Mouse (Mus musculus) stomach, embryonic 14.5 days (tissue): Measurements from ENCODE around the gene Fndc3a. TPM values are rescaled to one million over a fixed set of nuclear protein-coding genes. Genes with fewer than 3 reads are reported as not detected.

ENCODE experiments used
- ATAC-seq: fragments of 200-750 bp; cut with Nextera tagmentation; 2 replicates; pipeline ENCODE4 v1.8.0; 2017; ENCODE audit warnings: low read depth, moderate TSS enrichment; ENCODE audit not compliant: insufficient number of reproducible peaks, insufficient read depth, low FRiP score
- H3K27ac ChIP-seq: fragments of 300-500 bp; sonication (generic); 2 replicates; pipeline ENCODE4 v1.5.1; 2014; ENCODE audit warnings: mild to moderate bottlenecking, low read length, moderate library complexity, mixed read lengths
- H3K27me3 ChIP-seq: fragments of 300-500 bp; sonication (generic); 2 replicates; pipeline ENCODE4 v1.6.1; 2014; ENCODE audit warnings: low read length, control low read depth, mixed read lengths; ENCODE audit not compliant: control insufficient read depth, insufficient read depth
- H3K36me3 ChIP-seq: fragments of 300-500 bp; sonication (generic); 2 replicates; pipeline ENCODE4 v1.6.1; 2014; ENCODE audit warnings: mild to moderate bottlenecking, control low read depth, low read length, moderate library complexity, mixed read lengths; ENCODE audit not compliant: control insufficient read depth, insufficient read depth
- H3K4me1 ChIP-seq: fragments of 300-500 bp; sonication (generic); 2 replicates; pipeline ENCODE4 v1.6.1; 2014; ENCODE audit warnings: low read length, control low read depth, mixed read lengths; ENCODE audit not compliant: control insufficient read depth, insufficient read depth
- H3K4me2 ChIP-seq: fragments of 300-500 bp; sonication (generic); replicated peaks from 2 replicates; pipeline ENCODE4 v1.6.1; 2014; ENCODE audit warnings: low read depth, low read length, control low read depth
- H3K4me3 ChIP-seq: fragments of 300-500 bp; sonication (generic); 2 replicates; pipeline ENCODE4 v1.5.1; 2014; ENCODE audit warnings: low read depth, low read length, control low read depth
- H3K9ac ChIP-seq: fragments of 300-500 bp; sonication (generic); replicated peaks from 2 replicates; pipeline ENCODE4 v1.6.1; 2014; ENCODE audit warnings: low read depth, mild to moderate bottlenecking, control low read depth, low read length, moderate library complexity, mixed read lengths
- H3K9me3 ChIP-seq: fragments of 300-500 bp; sonication (generic); 2 replicates; pipeline ENCODE4 v1.6.1; 2016; ENCODE audit warnings: low read depth, low read length, control low read depth; ENCODE audit not compliant: control insufficient read depth
- WGBS: fragments of 180-500 bp; shearing (Covaris S2); extraction: QIAGEN DNeasy Blood & Tissue Kit; methylation state at CpG from one replicate; pipeline ENCODE4 v1.1.7; 2014; 5-methylcytosine and 5-hydroxymethylcytosine counted together
- polyA plus RNA-seq: library from polyadenylated mRNA; unstranded; fragments of >200 nt; fragmentation: Nextera tagmentation; extraction: Ambion mirVana; gene quantifications from 2 replicates; pipeline ENCODE4 v1.2.1, GENCODE M21; 2014

The Fndc3a gene
- polyA plus RNA-seq, 1 experiment from 2014 or later: 43.8 TPM

DNA sequence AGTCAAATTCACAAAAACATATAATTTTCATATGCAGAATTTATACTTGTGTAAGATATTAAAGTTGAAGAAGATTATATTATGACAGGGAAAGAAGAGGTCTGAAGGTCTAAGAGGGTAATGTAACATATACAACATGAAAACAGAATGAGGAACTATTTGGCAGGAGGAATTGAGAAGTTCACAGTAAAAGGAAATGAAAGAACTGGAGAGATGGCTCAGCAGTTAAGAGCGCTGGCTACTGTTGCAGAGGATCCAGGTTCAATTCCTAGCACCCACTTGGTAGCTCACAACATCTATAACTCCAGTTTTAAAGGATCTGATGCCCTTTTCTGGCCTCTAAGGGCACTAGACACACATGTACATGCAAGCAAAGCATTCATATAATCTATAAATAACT lies 65.2 kb downstream of the Fndc3a start:
- Histone ChIP-seq H3K4me1 (no peaks in the 10 kb centered on the region), H3K27me3 (no peaks in the 10 kb centered on the region)
- WGBS: 96% methylated on average over 1 of the region's 1 CpGs

DNA sequence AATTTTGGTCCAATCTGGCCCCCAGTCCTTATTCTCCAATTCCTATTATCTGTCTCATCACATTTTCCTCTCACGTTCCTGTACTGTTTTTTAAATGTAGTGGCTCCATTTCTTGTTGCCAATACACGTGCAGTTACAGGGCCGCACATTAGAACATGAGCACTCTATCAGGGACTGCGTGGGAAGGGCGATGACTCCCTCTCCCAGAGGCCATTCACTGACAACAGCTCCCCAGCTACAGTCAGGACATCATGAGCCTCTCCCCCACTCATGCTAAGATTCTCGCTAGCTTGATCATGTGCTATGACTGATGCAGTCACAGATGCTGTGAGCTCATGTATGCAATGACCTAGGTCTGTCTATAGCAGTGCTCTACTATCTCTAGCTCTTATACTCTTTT lies 71.3 kb downstream of the Fndc3a start:
- 92% methylated on average over 6 of the region's 6 CpGs for WGBS
- Histone ChIP-seq H3K4me2 (no peak overlapping the region), H3K9ac (no peak overlapping the region), H3K27me3 (no peaks in the 10 kb centered on the region), H3K4me1 (no peaks in the 10 kb centered on the region), H3K9me3 (no peaks in the 10 kb centered on the region), H3K27ac (no peak overlapping the region), H3K36me3 (no peaks in the 10 kb centered on the region), H3K4me3 (no peak overlapping the region)
- ATAC-seq: no peak

More for the DNA sequence above, 65.2 kb downstream of the Fndc3a start:
- no peak overlapping the region for H3K27ac ChIP-seq
- H3K4me2 ChIP-seq: no peak overlapping the region
- no peak overlapping the region for H3K4me3 ChIP-seq
- no peak for ATAC-seq
- H3K9ac ChIP-seq: no peak overlapping the region
- no peaks in the 10 kb centered on the region for H3K36me3 ChIP-seq
- no peaks in the 10 kb centered on the region for H3K9me3 ChIP-seq

DNA sequence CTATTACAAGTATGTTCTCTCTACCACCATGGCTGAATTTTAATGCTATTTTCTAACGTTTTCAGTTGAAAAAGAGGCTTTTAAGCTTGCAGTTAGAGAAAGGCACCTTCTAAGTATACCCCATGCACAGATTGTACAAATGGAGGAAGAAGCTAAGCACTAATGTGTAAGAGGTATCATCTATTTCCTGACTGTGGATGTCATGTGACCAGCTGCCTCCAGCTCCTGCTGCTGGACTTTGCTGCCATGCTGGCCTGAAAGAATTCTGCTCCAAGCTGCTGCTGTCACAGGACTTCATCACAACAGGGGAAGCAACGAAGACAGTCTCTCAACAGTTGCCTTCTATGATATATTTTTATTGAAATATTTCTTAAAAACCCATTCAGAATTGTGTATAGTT lies 76.2 kb downstream of the Fndc3a start:
- no peak for ATAC-seq
- no peaks in the 10 kb centered on the region for H3K36me3 ChIP-seq
- no peaks in the 10 kb centered on the region for H3K9me3 ChIP-seq
- no peak overlapping the region for H3K27ac ChIP-seq
- no peaks in the 10 kb centered on the region for H3K4me1 ChIP-seq
- no peak overlapping the region for H3K9ac ChIP-seq
- 75% methylated on average over 2 of the region's 2 CpGs for WGBS
- no peaks in the 10 kb centered on the region for H3K27me3 ChIP-seq
- no peak overlapping the region for H3K4me3 ChIP-seq
- no peak overlapping the region for H3K4me2 ChIP-seq

DNA sequence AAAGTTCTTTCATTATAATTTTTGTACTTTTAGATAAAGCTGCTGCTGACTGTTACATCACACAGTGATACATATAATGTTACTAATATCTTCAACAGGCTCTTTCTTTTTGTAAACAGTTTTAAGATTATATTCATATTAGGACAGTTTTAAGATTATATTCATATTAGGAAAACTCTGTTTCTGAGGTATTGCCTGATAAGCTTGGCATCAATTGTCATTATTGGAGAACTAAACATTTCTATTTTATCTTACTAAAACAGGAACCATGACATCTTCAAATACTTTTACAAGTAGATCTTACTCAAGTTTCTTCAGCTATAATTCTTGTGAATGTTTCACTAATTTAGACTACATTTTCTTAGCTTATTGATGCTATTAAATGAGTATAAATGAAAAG lies 84.4 kb downstream of the Fndc3a start:
- H3K4me1 ChIP-seq: no peaks in the 10 kb centered on the region
- H3K9ac ChIP-seq: no peak overlapping the region
- no peaks in the 10 kb centered on the region for H3K36me3 ChIP-seq
- no peaks in the 10 kb centered on the region for H3K9me3 ChIP-seq
- H3K4me2 ChIP-seq: no peak overlapping the region
- H3K4me3 ChIP-seq: no peak overlapping the region
- no peak for ATAC-seq
- H3K27ac ChIP-seq: no peak overlapping the region
- H3K27me3 ChIP-seq: no peaks in the 10 kb centered on the region

DNA sequence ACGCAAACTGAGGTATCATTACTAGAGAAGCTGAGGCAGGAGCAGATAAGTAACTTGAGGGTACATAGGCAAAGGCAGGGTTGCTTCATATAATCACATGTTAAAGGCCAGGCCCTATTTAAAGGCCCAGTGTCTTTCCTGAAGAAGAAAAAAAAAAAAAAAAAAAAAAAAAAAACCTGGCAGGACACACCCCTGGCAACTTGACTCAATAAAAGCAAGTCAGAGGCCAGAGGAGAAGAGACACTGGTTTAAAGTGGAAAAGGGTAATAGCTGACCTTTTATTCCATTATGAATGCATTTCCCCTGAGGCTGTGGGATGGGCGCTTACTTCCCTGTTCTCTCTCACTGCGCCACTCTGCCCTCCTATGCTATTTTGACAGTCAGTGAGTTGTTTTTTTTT lies 105.7 kb downstream of the Fndc3a start:
- 92% methylated on average over 3 of the region's 3 CpGs for WGBS
- H3K27me3 ChIP-seq: no peaks in the 10 kb centered on the region
- H3K9ac ChIP-seq: no peak overlapping the region
- H3K36me3 ChIP-seq: no peaks in the 10 kb centered on the region
- H3K4me3 ChIP-seq: no peak overlapping the region
- H3K27ac ChIP-seq: no peak overlapping the region
- H3K9me3 ChIP-seq: no peaks in the 10 kb centered on the region
- H3K4me2 ChIP-seq: no peak overlapping the region
- peaks cover 9% of the 10 kb centered on the region for H3K4me1 ChIP-seq
- no peak for ATAC-seq

DNA sequence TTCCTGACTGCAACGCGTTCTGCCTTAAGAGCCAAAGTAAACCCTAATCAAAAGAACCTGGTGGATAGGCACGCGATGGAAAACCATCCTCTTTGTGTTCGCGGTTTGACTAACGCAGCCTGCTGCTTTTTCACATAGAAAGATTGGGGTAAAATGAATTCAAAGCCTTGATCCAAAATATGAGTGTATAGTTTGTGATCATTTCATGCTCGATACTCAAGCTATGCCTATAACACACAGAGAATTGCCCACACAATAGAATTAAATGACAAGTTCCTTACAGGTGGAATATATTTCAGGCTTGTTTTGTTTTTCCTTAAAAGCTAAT lies 106.6 kb downstream of the Fndc3a start:
- Histone ChIP-seq H3K27ac (peak overlapping the region; percentile 81), H3K27me3 (no peaks in the 10 kb centered on the region), H3K36me3 (no peaks in the 10 kb centered on the region), H3K4me2 (peak overlapping the region; percentile 76), H3K9me3 (no peaks in the 10 kb centered on the region), H3K9ac (peak overlapping the region; percentile 54), H3K4me1 (peaks cover 9% of the 10 kb centered on the region), H3K4me3 (peak overlapping the region; percentile 52)
- WGBS: 2% methylated on average over 8 of the region's 8 CpGs
- no peak for ATAC-seq

DNA sequence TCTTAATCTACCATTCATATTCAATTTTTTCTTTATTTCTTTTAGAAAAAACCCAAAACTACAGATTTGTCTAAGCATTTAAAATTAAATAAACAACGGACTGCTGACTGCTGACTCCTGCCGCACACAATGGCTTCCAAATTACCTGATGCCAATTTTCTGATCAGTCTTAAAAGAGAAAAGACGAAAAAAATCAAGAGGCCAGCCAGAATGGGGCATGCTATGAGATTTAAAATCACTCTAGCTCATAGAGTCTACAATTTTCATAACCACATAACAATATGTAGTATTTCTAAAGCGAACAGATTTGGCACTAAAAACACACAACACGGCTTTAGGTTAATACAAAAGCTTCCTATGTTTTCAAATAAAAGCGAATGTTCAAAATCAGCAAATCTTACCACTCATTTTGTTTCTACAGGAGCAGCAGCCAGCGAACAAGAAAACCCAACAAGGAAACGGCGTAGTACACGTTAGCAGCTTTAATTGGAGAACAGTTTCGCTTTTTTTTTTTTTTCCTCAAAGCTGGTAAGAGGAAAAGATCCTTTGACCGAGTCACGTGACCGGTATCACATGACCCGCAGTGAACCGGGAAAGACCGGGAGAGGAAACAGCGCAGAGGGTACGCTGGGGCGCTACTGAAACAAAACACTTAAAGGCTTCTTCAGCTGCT lies 107.1 kb downstream of the Fndc3a start:
- WGBS: 1% methylated on average over 20 of the region's 20 CpGs
- Histone ChIP-seq H3K9me3 (no peaks in the 10 kb centered on the region), H3K9ac (peak overlapping the region; percentile 54), H3K4me2 (peak overlapping the region; percentile 76), H3K36me3 (peaks cover 4% of the 10 kb centered on the region; the same call in 1 of the 2 replicates), H3K4me3 (peak overlapping the region; percentile 52), H3K27me3 (no peaks in the 10 kb centered on the region), H3K4me1 (peaks cover 9% of the 10 kb centered on the region), H3K27ac (peak overlapping the region; percentile 81)
- ATAC-seq: peak; percentile 91

DNA sequence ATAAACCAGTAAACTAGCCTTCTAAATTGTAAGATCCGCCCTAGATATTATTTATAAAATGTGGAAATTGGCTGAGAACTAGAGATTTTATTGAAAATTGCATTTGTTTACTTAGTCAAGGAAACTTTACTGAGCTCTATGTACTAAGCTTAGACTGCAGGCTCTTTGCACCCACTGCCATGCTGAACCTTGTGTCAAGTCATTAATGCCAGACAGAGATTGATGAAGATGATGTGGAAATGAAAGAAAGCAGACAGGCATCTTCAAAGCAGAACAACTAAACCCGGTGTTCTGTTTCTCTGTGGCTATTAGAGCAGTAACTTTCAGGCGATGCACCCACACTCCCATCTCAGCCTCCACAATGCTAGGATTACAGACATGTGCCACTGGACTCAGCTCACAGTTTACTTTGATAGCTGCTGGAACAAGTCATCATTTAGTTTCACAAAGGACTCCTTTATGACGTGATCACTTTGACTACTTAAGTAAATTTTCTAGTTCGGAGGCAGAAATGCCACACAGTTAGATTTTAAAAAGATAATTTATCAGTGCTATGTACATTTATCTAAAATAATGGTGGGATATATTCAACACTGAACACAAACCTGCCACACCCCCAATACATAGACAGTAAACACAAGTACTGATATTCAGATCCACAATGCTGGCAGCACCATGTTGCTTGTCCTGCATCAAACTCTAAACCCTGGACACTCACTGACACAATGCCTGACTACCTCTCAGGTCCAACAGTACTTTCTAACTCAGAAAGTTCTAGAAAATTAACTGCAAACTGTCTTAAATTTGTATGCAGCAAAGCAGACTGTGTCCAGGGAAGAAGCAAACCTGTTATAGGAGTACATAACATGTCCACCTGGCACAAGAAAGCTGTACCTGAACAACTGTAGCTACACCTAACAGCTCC lies 108.2 kb downstream of the Fndc3a start:
- Histone ChIP-seq H3K27me3 (no peaks in the 10 kb centered on the region), H3K9me3 (no peaks in the 10 kb centered on the region), H3K9ac (peak overlapping the region; percentile 54), H3K36me3 (peaks cover 5% of the 10 kb centered on the region; the same call in 1 of the 2 replicates), H3K4me2 (peak overlapping the region; percentile 76), H3K4me1 (peaks cover 9% of the 10 kb centered on the region), H3K4me3 (peak overlapping the region; percentile 52), H3K27ac (no peak overlapping the region)
- 34% methylated on average over 5 of the region's 5 CpGs for WGBS
- no peak for ATAC-seq
